Mouse (Mus musculus): Measurements from ENCODE around the gene Znhit2.

Znhit2 gene

DNA sequence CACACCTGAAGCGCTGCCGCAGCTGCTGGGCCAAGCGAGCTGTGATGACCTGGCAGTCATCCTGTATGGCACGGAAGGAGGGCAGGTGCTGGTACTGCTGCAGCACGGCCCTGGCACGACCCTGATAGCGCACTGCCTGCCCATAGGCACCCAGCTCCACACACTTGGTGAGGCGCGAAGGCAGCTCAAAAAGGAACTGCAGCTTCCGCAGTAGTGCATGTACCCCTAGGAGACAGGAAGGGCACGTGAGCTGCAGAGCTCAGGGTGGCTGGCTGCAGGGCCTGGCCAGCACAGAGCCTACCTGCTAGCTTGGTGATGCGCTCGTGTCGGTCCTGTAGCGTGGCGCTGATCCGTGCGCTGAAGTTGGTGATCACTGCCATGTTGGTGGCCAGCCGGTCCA is 10.3 kb downstream of the Znhit2 start:
- no peak for DNase-seq (ENCODE audit: low spot score in 2 of 2)

DNA sequence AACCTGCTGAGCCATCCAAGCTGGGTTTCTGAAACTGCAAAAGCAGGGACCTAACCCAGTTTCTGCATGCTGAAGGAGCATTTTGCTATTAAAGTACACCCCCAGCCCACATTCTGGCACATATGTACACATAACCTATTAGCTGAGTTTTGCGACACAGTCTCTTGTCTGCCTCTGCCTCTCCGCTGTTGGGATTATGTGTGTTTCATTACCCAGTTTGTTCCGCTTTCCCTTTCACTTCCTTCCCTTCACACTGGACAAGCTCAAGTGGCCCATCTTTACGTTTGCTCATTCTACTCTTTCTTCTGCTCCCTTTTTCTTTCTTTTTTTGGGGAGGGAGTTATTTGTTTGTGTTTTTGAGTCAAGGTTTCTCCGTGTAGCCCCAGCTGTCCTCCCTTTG is 12.9 kb downstream of the Znhit2 start:
- DNase-seq (ENCODE audit: low spot score in 2 of 2) = no peak

DNA sequence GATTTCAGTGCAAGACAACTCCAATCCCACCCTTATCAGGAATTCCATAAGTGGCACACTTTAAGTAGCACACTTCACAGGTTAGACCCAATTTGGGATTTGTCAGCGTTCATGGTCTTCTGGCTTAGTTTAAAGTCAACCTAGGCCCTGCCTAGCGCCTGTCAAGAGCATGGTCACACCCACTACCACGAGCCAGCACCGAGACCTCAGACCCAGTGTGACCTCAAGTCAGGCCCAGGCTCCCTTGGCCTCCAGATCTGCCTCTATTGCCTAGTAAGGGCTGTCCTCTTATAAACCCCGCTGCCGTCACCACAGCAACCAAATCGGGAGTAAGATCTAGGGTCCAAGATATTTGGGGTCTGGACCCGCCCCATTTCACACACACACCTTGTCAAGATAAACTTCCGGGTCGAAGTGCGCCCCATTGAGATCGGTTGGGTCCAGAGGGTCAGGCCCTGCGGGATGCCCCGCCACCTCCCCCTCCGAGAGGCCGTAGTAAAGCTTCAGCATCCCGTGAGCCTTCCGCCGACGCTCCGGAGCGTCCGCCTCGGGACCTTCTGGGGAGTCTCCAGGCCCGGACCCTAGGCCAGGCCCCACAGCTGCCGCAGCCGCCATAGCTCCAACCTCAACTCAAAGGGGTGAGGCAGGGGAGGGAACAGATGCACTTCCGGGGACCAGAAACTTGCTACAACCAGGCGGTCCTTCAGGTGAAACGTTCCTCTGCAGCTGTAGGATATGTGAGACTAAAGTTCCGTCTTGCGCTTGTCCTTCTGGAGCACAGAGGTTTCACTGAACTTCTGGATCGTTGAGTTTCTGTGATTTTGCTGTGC is 15.8 kb downstream of the Znhit2 start, which contains the start of gene Vps51:
TSS of gene Vps51 (minus strand) at position 668 of the 830 bp plus-strand sequence.
- peak; percentile 64 to 82 for DNase-seq (ENCODE audit: low spot score in 2 of 2)

DNA sequence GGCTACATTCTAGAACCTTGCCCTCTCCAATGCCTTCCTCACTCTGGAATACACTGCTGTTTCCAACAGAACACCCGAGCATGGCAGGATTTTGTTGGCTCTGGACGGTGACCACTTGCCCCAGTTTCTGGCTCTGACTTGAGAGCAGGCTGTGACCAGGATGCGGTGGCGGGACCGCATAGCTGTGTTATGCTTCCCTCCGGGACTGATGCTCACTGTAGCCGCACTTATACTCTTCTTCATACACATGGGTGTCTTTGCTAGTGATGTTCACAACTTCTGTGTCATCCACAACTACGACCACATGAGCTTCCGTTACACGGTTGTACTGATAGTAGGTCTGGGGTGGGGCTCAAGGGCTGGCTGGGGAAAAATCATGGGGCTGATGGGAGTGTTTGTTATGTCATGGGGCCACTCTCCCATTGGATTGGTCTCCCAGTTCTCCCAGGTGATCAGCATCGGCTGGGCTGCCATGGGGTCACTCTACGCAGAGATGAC is 19.0 kb downstream of the Znhit2 start, which contains the start of gene Tmem262:
TSS of gene Tmem262 (plus strand) at position 51 of the 498 bp plus-strand sequence.
- no peak for DNase-seq (ENCODE audit: low spot score in 2 of 2)

DNA sequence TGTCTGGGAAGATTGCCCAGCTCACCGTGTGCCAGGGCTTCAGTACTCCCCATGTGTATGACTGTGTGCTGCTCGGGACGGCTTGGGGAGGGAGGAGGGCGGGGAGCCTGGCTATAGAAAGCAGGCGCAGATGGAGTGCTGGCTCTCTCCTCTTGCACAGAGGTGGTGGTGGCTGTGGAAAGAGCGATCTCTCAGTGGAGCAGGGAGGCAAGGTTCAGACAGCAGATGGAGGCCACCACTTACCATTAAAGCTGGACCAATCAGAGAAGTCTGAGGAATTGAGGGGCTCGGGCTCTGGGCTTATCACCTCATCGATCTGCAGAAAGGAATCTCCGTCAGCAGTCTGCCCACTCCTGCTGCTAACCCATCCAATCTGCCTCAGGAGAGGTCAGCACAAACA is 21.2 kb downstream of the Znhit2 start, which contains the start of gene Gm28374:
TSS of gene Gm28374 (minus strand) at position 101 of the 400 bp plus-strand sequence.
- DNase-seq (ENCODE audit: low spot score in 2 of 2) = no peak

DNA sequence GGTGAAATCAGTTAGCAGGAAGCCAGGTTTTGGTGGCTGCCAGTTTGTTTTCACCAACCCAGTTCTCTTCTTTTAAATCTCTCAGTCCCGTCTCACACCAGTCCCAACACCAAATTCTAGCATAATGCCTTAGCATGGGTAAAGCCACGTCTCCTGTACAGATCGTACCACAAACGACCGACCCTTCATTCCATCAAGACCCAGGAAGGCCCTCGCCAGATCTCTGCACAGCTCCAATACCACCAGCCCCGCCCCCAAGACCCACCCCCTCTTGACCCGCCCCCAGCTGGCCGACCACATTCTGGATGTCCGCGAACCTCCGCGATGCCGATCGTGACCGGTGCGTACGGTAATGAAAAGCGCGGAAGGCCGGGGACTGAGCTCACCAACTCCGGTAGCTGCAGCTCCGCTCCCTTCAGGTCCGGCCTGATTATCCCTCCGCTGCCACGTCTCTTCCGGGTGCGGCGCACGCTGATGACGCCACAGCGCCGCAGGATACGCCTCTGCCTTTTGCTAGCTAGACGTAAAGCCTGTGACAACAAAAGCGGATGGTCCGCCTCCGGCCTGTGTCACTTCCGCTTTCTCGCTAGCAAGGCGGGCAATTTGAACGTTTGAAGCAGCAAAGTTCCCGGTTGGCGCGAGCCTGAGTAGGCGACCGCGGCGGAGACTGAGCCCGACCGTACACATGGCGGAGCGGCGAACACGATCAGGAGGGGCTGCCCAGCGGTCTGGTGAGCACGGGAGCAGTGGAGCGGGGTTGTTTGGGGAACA is 23.7 kb downstream of the Znhit2 start, which contains the start of the genes Zfpl1 and Cdca5:
TSS of gene Zfpl1 (minus strand) at position 479 of the 771 bp plus-strand sequence.
TSS of gene Cdca5 (plus strand) at position 506 of the 771 bp plus-strand sequence.
- peak; percentile 91 to 95 for DNase-seq (ENCODE audit: low spot score in 2 of 2)

DNA sequence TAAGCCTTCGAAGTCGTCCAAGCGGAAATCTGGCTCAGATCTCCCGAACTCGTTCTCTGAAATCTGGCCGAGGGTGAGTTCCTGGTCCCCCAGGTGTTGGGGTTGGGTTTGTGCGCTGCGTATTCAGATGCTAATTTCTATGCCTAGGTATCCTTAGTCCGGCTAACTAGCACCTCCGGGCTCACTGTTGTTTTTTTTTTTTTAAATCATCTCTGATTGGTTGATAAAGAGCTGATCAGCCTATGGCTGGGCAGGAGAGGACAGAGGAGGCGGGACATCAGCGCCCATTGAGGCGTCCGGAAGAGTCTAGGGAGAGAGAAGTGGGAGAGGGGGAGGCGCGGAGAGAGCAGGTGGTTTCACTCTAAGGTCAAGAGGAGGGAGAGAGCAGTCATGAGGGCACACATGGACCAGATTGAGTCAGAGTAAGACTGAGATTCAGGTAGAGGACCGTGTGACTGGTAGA is 24.5 kb downstream of the Znhit2 start:
- peak; percentile 47 to 49 for DNase-seq (ENCODE audit: low spot score in 2 of 2)

DNA sequence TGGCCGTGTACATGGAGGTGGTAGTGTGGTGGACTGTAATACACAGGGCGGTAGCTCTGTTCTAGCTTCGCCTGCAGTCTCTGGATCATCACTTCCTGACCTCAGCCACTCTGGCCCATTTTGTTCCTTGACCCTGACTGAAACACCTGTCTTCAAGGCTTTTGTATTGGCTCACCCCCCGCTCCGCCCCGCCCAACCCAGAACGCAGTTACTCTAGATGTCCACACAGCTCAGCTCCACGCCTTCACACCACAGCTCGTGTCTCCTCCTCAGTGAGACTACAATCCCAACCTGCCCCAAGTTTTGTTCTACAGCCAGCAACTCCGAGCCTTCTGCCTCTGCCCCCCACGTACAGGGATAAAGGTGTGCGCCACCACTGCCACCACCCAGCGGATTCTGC is 27.8 kb downstream of the Znhit2 start:
- no peak for DNase-seq (ENCODE audit: low spot score in 2 of 2)

DNA sequence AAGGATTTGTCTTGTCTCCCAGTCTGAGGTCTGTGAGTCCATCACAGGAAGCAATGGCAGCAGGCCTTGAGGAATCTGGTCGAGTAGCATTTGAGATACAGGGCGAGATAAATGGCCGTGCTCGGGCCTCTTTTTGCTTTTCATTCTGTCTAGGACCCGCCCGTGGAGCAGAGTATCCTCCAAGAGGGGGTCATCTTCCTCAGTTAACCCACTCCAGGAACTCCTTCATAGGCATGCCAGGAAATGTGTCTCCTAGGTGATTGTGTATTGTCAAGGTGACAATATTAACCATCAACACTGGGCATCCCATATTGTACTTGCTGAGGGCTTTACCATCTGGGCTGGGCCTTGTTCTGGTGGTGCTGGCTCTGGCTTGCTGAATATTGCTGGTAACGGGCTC is 33.1 kb downstream of the Znhit2 start, which contains the start of gene AC131692.1:
TSS of gene AC131692.1 (plus strand) at position 301 of the 400 bp plus-strand sequence.
- DNase-seq (ENCODE audit: low spot score in 2 of 2) = no peak

DNA sequence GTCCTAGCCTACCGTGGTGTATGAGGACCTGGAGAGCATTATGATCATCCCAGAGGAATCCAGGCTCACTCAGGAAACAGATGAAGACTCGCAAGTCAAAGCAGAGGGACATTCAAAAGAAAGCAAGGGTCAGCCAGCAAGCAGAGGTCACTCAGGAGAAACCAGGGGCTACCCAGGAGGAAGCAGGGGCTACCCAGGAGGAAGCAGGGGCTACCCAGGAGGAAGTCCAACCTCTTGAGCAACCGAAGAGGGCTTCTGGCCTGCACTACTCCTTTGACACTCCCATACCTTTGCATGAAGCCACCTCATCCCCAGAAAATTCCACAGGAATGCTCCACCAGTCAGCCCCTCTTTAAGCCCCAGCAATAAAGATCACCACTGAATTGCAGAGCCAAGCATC is 36.9 kb downstream of the Znhit2 start:
- DNase-seq (ENCODE audit: low spot score in 2 of 2) = no peak

DNA sequence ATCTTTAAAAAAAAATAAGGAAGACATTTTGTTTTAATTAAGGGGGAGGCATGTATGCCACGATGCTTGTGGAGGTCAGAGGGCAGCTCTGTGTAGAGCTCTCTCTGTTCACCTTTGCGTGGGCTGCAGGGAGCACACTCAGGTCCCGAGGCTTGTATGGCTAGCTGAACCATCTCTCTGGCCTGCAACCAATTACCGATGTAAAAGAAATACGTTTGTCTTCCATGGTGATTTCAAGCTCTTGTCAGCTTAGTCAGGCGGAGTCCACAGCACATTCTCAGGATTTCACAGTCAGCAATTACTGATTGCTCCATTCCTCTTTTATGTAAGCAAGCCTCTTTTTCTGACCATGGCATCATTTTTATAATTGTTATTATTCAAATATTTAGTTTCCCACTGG is 40.2 kb downstream of the Znhit2 start:
- no peak for DNase-seq (ENCODE audit: low spot score in 2 of 2)

DNA sequence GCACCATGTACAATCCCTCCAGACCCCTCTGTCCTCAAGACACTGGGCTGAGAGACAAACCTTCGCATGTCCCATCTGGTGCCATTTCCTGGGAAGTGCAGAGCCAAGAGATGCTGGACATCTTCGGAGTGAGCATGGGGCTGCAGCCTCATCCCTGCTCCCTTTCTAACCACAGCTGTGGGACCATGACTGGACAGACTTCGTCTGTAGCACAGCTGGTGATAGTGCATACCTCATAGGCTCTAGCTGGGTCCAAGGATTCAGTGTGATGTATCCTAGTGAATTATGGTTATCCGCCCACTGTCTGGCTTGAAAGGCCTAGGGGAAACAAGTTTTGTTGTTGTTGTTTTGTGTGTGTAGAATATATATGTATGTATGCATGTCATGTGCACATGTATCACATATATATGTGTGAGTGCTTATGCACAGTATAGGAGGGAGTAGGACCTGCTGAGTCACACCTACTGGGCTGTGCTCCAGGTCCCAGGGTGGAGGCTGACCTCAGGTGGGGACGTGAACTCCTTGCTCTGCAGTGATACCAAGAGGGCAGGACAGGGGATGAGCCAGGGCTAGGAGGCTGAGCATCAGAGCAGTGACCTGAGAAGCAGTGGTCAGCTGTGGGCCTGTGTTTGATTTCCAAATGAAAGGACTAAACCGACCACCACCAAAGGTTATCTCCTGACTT is 41.3 kb downstream of the Znhit2 start:
- DNase-seq (ENCODE audit: low spot score in 2 of 2) = peak; percentile 72 to 74

DNA sequence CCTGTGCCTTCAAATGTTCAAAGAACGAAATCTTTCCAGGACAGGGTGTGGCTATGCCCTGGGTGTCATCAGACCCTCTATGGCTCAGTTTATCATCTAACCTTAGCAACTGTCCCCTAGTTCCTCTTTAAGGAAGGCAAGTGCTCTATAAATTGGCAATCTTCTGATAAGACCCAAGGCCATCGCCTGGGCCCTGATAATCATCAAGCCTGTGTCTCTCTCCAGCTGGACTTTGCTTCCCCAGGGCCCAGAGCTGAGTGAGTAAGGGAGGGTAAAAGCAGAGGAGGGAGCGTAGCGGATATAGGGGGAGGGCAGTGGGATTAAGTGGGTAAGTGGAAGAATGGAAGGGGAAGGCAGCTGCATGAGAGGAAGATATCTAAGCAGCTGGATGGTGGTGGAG is 43.5 kb downstream of the Znhit2 start:
- DNase-seq (ENCODE audit: low spot score in 2 of 2) = no peak

DNA sequence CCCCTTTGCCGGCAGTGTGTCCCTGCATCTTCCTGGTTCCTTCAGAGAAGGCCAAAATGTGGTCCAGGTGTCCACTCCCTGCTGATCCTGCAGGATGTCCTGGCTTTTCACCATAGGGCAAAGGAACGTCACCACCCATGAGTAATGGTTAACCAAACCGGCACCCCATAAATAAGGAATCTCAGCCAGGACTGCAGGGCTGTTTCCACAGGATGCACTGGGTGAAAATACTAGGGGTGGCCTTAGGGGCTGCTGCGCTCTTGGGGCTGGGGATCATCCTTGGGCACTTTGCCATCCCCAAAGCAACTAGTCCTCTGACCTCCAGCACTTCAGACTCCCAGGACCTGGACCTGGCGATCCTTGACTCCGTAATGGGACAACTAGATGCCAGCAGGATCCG is 44.6 kb downstream of the Znhit2 start, which contains the start of gene Naaladl1:
TSS of gene Naaladl1 (plus strand) at position 197 of the 400 bp plus-strand sequence.
- DNase-seq (ENCODE audit: low spot score in 2 of 2) = no peak

Data from spleen, postnatal 14 days (tissue).